In genomic region chr17:64288000-64288399, GRCm38 (mm10) we compare ENCODE assay signal across 16 mouse cellular contexts. TPM values are rescaled to one million over a fixed set of nuclear protein-coding genes. Genes with fewer than 3 reads are reported as not detected.
DNase-seq lines count a peak whose midpoint lies in the region; ATAC-seq lines count a peak whose summit lies in the region.
"Had no signal": no experiment of that assay in that cellular context is flagged by ENCODE, and none has a peak within 500 bp of the region (broad histone marks: within the 10 kb centered on the region; RNA-seq: fewer than 3 reads in every experiment).

No protein-coding gene starts in this region.

- ATAC-seq in frontal cortex, adult (ENCODE audit: low TSS enrichment), result peak; percentile 99
- ATAC-seq in monocyte, adult 5-6 weeks (replicated peaks; ENCODE audit: insufficient number of reproducible peaks, low FRiP score, low TSS enrichment, poor library complexity, severe bottlenecking), result no peak
- ATAC-seq: hindbrain, embryonic 16.5 days; lung, postnatal 0 days had no signal

- intact Hi-C loops in left cerebral cortex, postnatal 14 days (cut with DNase I), result no loop called here
- intact Hi-C loops in left cerebral cortex, postnatal 4 days (cut with DNase I), result no loop called here

- DNase-seq in frontal cortex, postnatal 14 days (ENCODE audit: low spot score in 2 of 2), result no peak
- DNase-seq in left cerebral cortex, postnatal 14 days (ENCODE audit: low spot score in 2 of 2), result peak; percentile 30 to 50
- DNase-seq in left cerebral cortex, postnatal 4 days, result no peak
- peak; percentile 30 for DNase-seq in cerebellum, adult 11 months
- DNase-seq in cerebellum, postnatal 36 days, result peak; percentile 50 to 57
- no peak for DNase-seq in kidney, adult 9 months
- DNase-seq: B cell, adult 2 months; gastrocnemius, postnatal 10 days; heart, postnatal 10 days; kidney, adult 18-20 months; kidney, postnatal 36 days; thymus, postnatal 4 days had no signal

RNA-seq across cellular contexts. Expression of gene Pja2, which starts 43.7 kb away (rescaled TPM):
- total RNA-seq in left cerebral cortex, postnatal 14 days (2021), result 100 to 1,000 TPM; 389 to 398 TPM
- 100 to 1,000 TPM; 296 to 298 TPM for total RNA-seq in left cerebral cortex, postnatal 4 days (2021)
- 29.7 to 40.8 TPM (median 33.8 TPM) in 3 replicates for total RNA-seq in monocyte, adult 5-6 weeks (2017)

Comparison
In these comparisons a context has a peak if more than half of its experiments do, and no peak if none do; other contexts are left out.
1. DNase-seq: peak in left cerebral cortex, postnatal 14 days (2 of 2), cerebellum, adult 11 months (single experiment) and cerebellum, postnatal 36 days (2 of 2); none in frontal cortex, postnatal 14 days (0 of 2), left cerebral cortex, postnatal 4 days (single experiment) and kidney, adult 9 months (single experiment).